In the genomic region with DNA sequence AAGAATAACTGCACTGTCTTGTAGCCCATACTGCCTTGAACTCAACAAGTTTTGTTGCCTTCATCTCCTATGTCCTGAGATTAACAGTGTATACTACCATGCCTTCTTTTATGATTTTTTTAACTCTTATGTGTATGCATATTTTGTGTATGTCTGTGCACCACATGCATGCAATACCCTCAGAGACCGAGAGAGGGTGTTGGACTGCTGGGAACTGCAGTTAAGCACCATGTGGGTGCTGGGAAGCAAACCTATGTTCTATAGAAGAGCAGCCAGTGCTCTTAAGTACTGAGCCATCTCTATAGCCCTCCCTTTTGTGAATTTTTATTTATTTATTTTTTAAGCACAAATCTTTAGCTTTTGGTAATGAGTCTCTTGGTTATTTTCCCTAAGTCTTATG, we compare ENCODE assay signal across 21 mouse cellular contexts.
"Had no signal": no experiment of that assay in that cellular context is flagged by ENCODE, and none has a peak within 500 bp of the region (broad histone marks: within the 10 kb centered on the region; RNA-seq: fewer than 3 reads in every experiment).

No protein-coding gene starts in this region.

- H3K4me1 ChIP-seq: limb, embryonic 12.5 days; limb, embryonic 15.5 days; lung, embryonic 15.5 days; midbrain, embryonic 10.5 days; midbrain, embryonic 13.5 days had no signal

- DNase-seq: kidney, adult 2 months; kidney, postnatal 25 days; left cerebral cortex, postnatal 4 days; liver, embryonic 13.5 days; lung, adult 18-20 months; lung, postnatal 10 days; lung, postnatal 36 days; right cerebral cortex, postnatal 14 days; right cerebral cortex, postnatal 4 days; thymus, adult 2 months; thymus, postnatal 14 days; thymus, postnatal 4 days had no signal

- H3K27me3 ChIP-seq: limb, embryonic 12.5 days; limb, embryonic 15.5 days; liver, embryonic 13.5 days; lung, embryonic 15.5 days; megakaryocyte, embryonic 14.5 days; midbrain, embryonic 13.5 days had no signal

- H3K4me3 ChIP-seq: limb, embryonic 12.5 days; limb, embryonic 15.5 days; liver, embryonic 13.5 days; lung, embryonic 15.5 days; megakaryocyte, embryonic 14.5 days; midbrain, embryonic 10.5 days; midbrain, embryonic 13.5 days had no signal

- ATAC-seq: intestine, postnatal 0 days; midbrain, embryonic 13.5 days had no signal

- H3K27ac ChIP-seq: kidney, postnatal 0 days; limb, embryonic 12.5 days; limb, embryonic 15.5 days; liver, embryonic 13.5 days; lung, embryonic 15.5 days; midbrain, embryonic 10.5 days; midbrain, embryonic 13.5 days; stomach, postnatal 0 days had no signal

- H3K9ac ChIP-seq: limb, embryonic 12.5 days; limb, embryonic 15.5 days; liver, embryonic 13.5 days; lung, embryonic 15.5 days; midbrain, embryonic 13.5 days had no signal

- H3K9me3 ChIP-seq: limb, embryonic 12.5 days; limb, embryonic 15.5 days; liver, embryonic 13.5 days; lung, embryonic 15.5 days; megakaryocyte, embryonic 14.5 days; midbrain, embryonic 10.5 days; midbrain, embryonic 13.5 days had no signal
